Mouse (Mus musculus): ENCODE measurements around the gene Aven. TPM values are rescaled to one million over a fixed set of nuclear protein-coding genes. Genes with fewer than 3 reads are reported as not detected.

Gene Aven
- total and polyA plus RNA-seq, 2 experiments from 2014 or later = 3.3 to 10.9 TPM

DNA sequence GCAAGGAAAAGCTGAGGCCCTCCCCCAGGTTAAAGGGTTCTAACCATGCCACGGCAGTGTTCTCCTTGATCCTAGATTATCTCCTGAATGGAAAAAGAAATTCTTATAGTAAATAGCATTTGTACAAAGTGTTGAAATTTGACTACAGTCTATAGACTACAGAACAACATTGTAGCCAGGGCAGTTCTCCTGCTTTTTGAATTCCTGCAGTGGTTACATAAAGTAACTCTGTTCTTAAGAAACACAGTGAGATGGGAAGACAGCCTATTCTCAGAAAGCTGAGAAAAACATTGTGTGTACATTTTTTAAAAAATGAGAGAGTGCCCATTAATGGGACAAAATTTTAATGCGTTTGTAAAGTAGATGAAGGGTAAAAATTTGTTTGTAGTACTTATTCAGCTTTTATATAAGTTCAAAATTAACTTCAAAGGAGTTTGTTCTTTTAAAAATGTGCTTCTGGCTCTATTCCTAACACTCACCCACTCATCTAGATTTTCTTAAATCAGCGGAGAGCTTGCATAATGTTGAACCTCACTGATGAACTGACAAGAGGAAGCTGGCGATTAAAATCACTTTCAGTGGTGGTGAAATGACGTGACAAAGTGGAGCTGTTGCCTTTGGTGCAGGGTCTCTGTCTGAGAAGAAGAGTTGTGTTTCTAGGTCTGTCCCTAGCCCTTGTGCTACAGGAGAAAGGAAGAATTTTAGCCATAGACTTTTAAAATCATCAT is 17.6 kb upstream of the Aven start:
- Histone ChIP-seq H3K36me3 (ENCODE audit: insufficient read depth, low read length) (peaks cover 6% of the 10 kb centered on the region; the same call in 1 of the 2 replicates), H3K9ac (replicated peaks; ENCODE audit: low read length) (no peak overlapping the region), H3K27me3 (ENCODE audit: insufficient read depth, low read length) (no peaks in the 10 kb centered on the region), H3K9me3 (ENCODE audit: low read length) (no peaks in the 10 kb centered on the region), H3K4me3 (ENCODE audit: low read length) (no peak overlapping the region), H3K27ac (no peak overlapping the region), H3K4me1 (ENCODE audit: insufficient read depth, low read length) (no peaks in the 10 kb centered on the region), H3K4me2 (ENCODE audit: low read depth, low read length) (no peak overlapping the region)
- ATAC-seq (no peak), DNase-seq (ENCODE audit: low spot score) (no peak)
- WGBS = 80% methylated on average over 5 of the region's 5 CpGs
- TF ChIP-seq CTCF (IDR thresholded peaks at IDR 0.05; ENCODE audit: low read depth) = no peak

DNA sequence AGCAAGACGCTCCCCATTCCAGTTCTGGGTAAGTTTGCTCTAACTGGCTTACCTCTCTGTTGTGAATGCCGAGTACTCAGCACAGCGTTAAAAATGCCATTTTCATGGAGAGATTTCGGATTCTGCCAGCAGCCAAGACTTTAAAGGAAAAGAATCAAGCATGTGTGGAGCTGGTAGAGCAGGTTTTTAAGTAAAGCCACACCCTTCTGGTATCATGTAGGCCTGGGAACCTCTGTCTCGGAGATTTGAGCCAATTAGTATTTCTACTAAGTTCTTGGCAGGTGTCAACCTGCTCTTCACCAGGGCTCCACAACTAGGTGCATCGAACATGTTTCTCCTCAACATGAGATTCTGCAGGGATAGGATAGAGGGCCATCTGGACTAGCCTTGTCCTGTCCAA is 16.2 kb upstream of the Aven start:
- no peaks in the 10 kb centered on the region for H3K9me3 ChIP-seq (ENCODE audit: low read length)
- peaks cover 6% of the 10 kb centered on the region; the same call in 1 of the 2 replicates for H3K36me3 ChIP-seq (ENCODE audit: insufficient read depth, low read length)
- no peak for DNase-seq (ENCODE audit: low spot score)
- no peak for TF ChIP-seq CTCF (IDR thresholded peaks at IDR 0.05; ENCODE audit: low read depth)
- H3K9ac ChIP-seq (replicated peaks; ENCODE audit: low read length) = no peak overlapping the region
- no peak overlapping the region for H3K27ac ChIP-seq
- no peak overlapping the region for H3K4me3 ChIP-seq (ENCODE audit: low read length)
- 81% methylated on average over 6 of the region's 6 CpGs for WGBS
- H3K27me3 ChIP-seq (ENCODE audit: insufficient read depth, low read length) = no peaks in the 10 kb centered on the region
- H3K4me2 ChIP-seq (ENCODE audit: low read depth, low read length) = no peak overlapping the region
- no peaks in the 10 kb centered on the region for H3K4me1 ChIP-seq (ENCODE audit: insufficient read depth, low read length)
- ATAC-seq = no peak

DNA sequence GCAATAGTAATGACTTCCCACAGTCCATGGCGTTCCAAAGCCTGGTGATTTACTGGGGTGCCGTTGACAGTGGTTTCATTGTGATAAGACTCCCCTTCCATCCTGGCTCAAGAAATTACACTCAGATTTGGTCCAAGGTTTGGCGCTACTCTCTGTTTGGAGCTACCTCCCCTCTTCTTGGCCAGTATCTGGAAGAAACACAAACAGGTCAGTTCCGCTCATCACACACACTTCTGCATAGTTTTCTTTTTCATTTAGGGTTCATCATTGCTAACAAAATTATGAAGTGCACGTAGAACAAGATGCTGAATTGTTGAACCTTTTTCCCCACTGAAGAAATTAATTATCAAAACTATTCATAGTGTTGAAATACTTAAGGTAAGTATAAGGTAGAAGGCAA is 12.1 kb upstream of the Aven start, which contains the start of gene Chrm5:
Gene Chrm5 (minus strand): TSS at position 101 of the 400 bp plus-strand sequence.
- Histone ChIP-seq H3K4me1 (ENCODE audit: insufficient read depth, low read length) (no peaks in the 10 kb centered on the region), H3K4me2 (ENCODE audit: low read depth, low read length) (no peak within 1 kb of the TSS), H3K9me3 (ENCODE audit: low read length) (no peaks in the 10 kb centered on the region), H3K4me3 (ENCODE audit: low read length) (no peak within 1 kb of the TSS), H3K27me3 (ENCODE audit: insufficient read depth, low read length) (no peaks in the 10 kb centered on the region), H3K36me3 (ENCODE audit: insufficient read depth, low read length) (no peaks in the 10 kb centered on the region), H3K27ac (no peak within 1 kb of the TSS), H3K9ac (replicated peaks; ENCODE audit: low read length) (no peak within 1 kb of the TSS)
- no peak for TF ChIP-seq CTCF (IDR thresholded peaks at IDR 0.05; ENCODE audit: low read depth)
- DNase-seq (ENCODE audit: low spot score) = no peak
- no peak for ATAC-seq
- 90% methylated on average over 5 of the region's 5 CpGs for WGBS

DNA sequence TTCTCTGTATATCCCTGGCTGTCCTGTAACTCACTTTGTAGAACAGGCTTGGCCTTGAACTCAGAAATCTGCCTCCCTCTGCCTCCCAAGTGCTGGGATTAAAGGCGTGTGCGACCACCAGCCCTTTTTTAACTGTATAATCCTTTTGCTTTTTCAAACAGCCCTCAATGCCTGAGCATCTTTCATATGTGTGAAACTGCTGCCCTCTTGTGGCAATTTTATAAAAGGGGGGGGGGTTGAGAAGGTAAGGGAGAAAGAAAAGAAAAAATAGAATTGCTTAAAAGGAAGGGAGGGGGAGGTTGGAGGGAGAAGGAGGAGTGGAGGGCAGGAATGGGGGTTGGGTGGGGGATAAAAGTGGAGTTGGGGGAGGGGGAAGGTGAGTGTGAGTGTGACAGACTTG is 11.2 kb upstream of the Aven start:
- DNase-seq (ENCODE audit: low spot score) = peak; percentile 80
- Histone ChIP-seq H3K4me2 (ENCODE audit: low read depth, low read length) (no peak overlapping the region), H3K9ac (replicated peaks; ENCODE audit: low read length) (no peak overlapping the region), H3K27ac (no peak overlapping the region), H3K4me3 (ENCODE audit: low read length) (no peak overlapping the region), H3K27me3 (ENCODE audit: insufficient read depth, low read length) (no peaks in the 10 kb centered on the region), H3K36me3 (ENCODE audit: insufficient read depth, low read length) (no peaks in the 10 kb centered on the region), H3K9me3 (ENCODE audit: low read length) (no peaks in the 10 kb centered on the region), H3K4me1 (ENCODE audit: insufficient read depth, low read length) (no peaks in the 10 kb centered on the region)
- peak; percentile 67 for TF ChIP-seq CTCF (IDR thresholded peaks at IDR 0.05; ENCODE audit: low read depth)
- peak; percentile 77 for ATAC-seq
- 0% methylated on average over 2 of the region's 2 CpGs for WGBS

DNA sequence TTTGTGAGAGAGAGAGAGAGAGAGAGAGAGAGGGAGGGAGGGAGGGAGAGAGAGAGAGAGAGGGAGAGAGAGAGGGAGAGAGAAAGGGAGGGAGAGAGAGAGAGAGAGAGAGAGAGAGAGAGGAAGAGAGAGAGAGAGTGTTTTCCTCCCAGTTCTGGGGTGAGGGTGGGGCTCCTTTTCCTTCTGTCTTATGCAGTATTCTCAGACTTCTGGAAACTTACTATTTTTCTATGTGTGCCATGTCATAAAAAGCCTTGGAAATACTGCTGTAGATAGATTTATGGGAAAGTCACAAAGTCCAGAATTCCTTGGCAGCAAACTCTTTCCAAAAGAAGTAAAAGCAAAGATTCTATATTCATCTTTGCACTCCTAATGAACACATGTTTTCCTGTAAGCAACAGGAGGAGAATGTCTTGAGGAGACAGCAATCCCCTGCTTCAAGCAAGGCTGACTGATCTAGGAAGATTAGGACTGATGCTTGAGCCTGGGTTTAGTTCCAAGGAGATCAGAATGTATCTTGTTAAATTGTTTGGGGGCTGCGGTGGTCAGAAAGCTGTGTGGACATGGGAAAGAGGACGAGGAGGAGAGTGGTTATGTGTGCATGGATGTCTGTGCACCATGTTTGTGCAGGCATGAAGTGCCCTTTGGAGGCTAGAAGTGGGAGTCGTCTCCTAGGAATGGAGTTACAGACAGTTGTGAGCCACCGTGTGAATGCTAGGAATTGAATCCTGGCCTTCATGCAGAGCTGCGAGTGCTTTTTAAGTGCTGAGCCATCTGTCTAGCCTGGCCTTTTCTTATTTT is 10.0 kb upstream of the Aven start:
- Histone ChIP-seq H3K4me2 (ENCODE audit: low read depth, low read length) (no peak overlapping the region), H3K4me1 (ENCODE audit: insufficient read depth, low read length) (no peaks in the 10 kb centered on the region), H3K9me3 (ENCODE audit: low read length) (no peaks in the 10 kb centered on the region), H3K27ac (no peak overlapping the region), H3K9ac (replicated peaks; ENCODE audit: low read length) (no peak overlapping the region), H3K36me3 (ENCODE audit: insufficient read depth, low read length) (no peaks in the 10 kb centered on the region), H3K4me3 (ENCODE audit: low read length) (no peak overlapping the region), H3K27me3 (ENCODE audit: insufficient read depth, low read length) (no peaks in the 10 kb centered on the region)
- TF ChIP-seq CTCF (IDR thresholded peaks at IDR 0.05; ENCODE audit: low read depth) = no peak
- ATAC-seq = no peak
- 74% methylated on average over 5 of the region's 5 CpGs for WGBS
- DNase-seq (ENCODE audit: low spot score) = no peak

DNA sequence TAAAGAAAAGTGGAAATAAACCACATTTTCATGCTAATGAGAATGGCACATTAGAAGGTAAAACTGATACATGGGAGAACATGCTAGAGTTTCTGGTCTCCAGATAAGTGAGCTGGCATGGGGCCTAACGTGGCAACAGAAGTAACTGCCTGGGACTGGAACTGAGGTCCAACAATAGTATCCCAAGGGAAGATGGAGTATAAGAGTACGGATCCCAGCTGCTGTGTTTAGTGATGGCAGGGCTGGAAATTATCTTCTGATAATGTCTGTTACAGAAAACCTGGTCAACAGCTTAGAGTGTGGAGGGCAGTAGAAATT is 9.5 kb upstream of the Aven start:
- H3K36me3 ChIP-seq (ENCODE audit: insufficient read depth, low read length) = no peaks in the 10 kb centered on the region
- no peak overlapping the region for H3K27ac ChIP-seq
- WGBS = 82% methylated on average over 2 of the region's 2 CpGs
- no peaks in the 10 kb centered on the region for H3K27me3 ChIP-seq (ENCODE audit: insufficient read depth, low read length)
- H3K9ac ChIP-seq (replicated peaks; ENCODE audit: low read length) = no peak overlapping the region
- no peak overlapping the region for H3K4me3 ChIP-seq (ENCODE audit: low read length)
- no peaks in the 10 kb centered on the region for H3K9me3 ChIP-seq (ENCODE audit: low read length)
- TF ChIP-seq CTCF (IDR thresholded peaks at IDR 0.05; ENCODE audit: low read depth) = no peak
- no peak overlapping the region for H3K4me2 ChIP-seq (ENCODE audit: low read depth, low read length)
- H3K4me1 ChIP-seq (ENCODE audit: insufficient read depth, low read length) = no peaks in the 10 kb centered on the region
- DNase-seq (ENCODE audit: low spot score) (no peak), ATAC-seq (no peak)

DNA sequence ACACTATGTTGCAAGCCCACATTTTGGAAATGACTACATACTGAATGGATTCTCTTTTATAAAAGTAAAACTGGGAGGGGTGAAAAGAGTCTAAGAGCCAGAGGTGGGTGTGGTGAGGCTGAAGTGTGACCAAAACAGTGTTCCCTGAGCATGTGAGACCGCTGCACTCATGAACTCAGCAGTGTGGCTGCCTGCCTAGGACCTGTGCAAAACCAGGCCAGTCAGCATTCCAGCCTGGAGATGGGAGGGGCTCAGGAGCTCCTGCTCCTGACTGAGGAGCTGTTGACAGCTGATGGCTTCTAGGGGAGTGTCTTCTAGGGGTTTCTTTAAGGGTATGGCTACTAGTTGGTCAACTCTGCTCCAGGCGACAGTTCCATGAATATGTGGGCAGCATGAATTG is 7.9 kb upstream of the Aven start:
- WGBS = 70% methylated on average over 2 of the region's 2 CpGs
- no peak for ATAC-seq

More for the DNA sequence above, 7.9 kb upstream of the Aven start:
- Histone ChIP-seq H3K4me2 (ENCODE audit: low read depth, low read length) (no peak overlapping the region), H3K27me3 (ENCODE audit: insufficient read depth, low read length) (no peaks in the 10 kb centered on the region), H3K9ac (replicated peaks; ENCODE audit: low read length) (no peak overlapping the region), H3K27ac (no peak overlapping the region), H3K36me3 (ENCODE audit: insufficient read depth, low read length) (no peaks in the 10 kb centered on the region), H3K4me1 (ENCODE audit: insufficient read depth, low read length) (no peaks in the 10 kb centered on the region), H3K4me3 (ENCODE audit: low read length) (no peak overlapping the region), H3K9me3 (ENCODE audit: low read length) (no peaks in the 10 kb centered on the region)
- no peak for TF ChIP-seq CTCF (IDR thresholded peaks at IDR 0.05; ENCODE audit: low read depth)
- DNase-seq (ENCODE audit: low spot score) = no peak

Data from hindbrain, postnatal 0 days (tissue).